16 mouse cellular contexts compared by ENCODE assay signal in the genomic region with DNA sequence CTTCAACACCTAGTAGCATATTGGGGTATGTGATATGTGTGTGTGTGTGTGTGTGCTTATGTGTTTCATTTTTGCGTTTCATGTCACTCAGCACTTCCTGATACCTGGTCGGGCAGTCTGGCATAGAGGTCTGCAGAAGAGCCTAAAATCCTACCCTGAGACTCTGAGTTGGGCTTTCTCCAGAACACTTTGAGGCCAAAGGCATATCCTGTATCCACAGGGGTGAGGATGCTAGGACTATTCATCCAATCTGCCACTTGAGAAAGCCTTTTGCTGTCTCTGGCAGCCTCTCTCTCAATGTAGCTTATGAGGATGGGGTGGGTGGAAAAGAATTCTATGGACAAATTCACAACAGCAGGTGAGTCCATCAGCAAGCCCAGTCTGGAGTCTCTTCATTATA.
"Had no signal": no experiment of that assay in that cellular context is flagged by ENCODE, and none has a peak within 500 bp of the region (broad histone marks: within the 10 kb centered on the region; RNA-seq: fewer than 3 reads in every experiment).

No protein-coding gene starts in this region.

- DNase-seq: kidney, postnatal 10 days; kidney, postnatal 4 days; lung, embryonic 14.5 days; lung, postnatal 10 days; lung, postnatal 4 days; retina, postnatal 1 day; right cerebral cortex, postnatal 4 days; spleen, adult 18-20 months; thymus, adult 18-20 months; thymus, postnatal 14 days had no signal

- H3K27ac ChIP-seq: limb, embryonic 10.5 days; liver, embryonic 15.5 days; midbrain, embryonic 15.5 days; neural tube, embryonic 12.5 days had no signal

- H3K4me1 ChIP-seq: limb, embryonic 10.5 days; liver, embryonic 15.5 days; neural tube, embryonic 12.5 days had no signal

- H3K27me3 ChIP-seq: liver, embryonic 15.5 days; megakaryocyte, embryonic 14.5 days; midbrain, embryonic 15.5 days; neural tube, embryonic 12.5 days had no signal

- H3K4me3 ChIP-seq: layer of hippocampus, adult 2 months; limb, embryonic 10.5 days; liver, embryonic 15.5 days; megakaryocyte, embryonic 14.5 days; midbrain, embryonic 15.5 days; neural tube, embryonic 12.5 days had no signal

- ATAC-seq: midbrain, embryonic 15.5 days had no signal
